Mouse (Mus musculus): ENCODE measurements at regions not wholly inside any gene's neighbourhood (a gene's known extent, or its start where the extent isn't known, plus 50 kb on each side); places are given as distances from the start of the nearest gene placed in this dataset.

DNA sequence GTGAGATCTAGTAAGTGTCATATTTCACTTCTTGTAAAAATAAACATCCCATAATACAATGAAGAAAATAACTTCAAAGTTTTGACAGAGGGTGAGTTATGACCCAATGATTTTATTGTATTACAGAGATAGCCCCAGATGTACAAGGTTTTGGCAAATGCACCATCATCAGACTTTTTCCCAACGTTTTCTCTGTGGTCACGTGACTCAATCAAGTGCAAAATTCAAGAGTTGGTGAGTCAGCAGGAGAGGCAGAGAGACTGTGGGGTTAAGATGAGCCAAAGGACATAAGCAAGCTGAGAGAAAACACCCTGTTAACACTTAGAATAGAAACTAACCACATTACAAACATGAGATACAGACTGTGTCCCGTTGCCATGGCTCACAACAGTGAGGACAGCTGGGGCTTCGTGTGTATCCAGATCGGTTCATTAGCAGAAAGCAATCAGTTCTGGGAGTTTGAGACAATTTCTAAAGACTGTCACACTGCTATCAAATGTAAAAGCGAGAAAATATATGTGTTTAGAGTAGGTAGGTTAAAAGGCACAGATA is 148.5 kb downstream of the Twistnb start:
- H3K9me3 ChIP-seq (ENCODE audit: control insufficient read depth, low read length) = no peaks in the 10 kb centered on the region
- H3K36me3 ChIP-seq (ENCODE audit: control insufficient read depth, insufficient read depth, low read length) = no peaks in the 10 kb centered on the region
- no peak overlapping the region for H3K9ac ChIP-seq (ENCODE audit: low read length)
- no peaks in the 10 kb centered on the region for H3K4me1 ChIP-seq (ENCODE audit: control insufficient read depth in 2 of 2, insufficient read depth in 2 of 2, low read length in 2 of 2)
- no peak overlapping the region for H3K4me3 ChIP-seq (ENCODE audit: control insufficient read depth in 1 of 2, insufficient read depth in 1 of 2, low read depth in 1 of 2, low read length in 2 of 2)
- 63% methylated on average over 6 of the region's 6 CpGs for WGBS
- no peak overlapping the region for H3K27ac ChIP-seq (replicated peaks in 1 of 2; ENCODE audit: control insufficient read depth in 1 of 2, insufficient read depth in 1 of 2, low read depth in 2 of 2, low read length in 2 of 2)
- ATAC-seq (ENCODE audit: insufficient number of reproducible peaks, insufficient read depth, low FRiP score, low read depth) = no peak
- no peak overlapping the region for H3K4me2 ChIP-seq (ENCODE audit: low read length)
- no peaks in the 10 kb centered on the region for H3K27me3 ChIP-seq (ENCODE audit: control insufficient read depth, insufficient read depth, low read length)

DNA sequence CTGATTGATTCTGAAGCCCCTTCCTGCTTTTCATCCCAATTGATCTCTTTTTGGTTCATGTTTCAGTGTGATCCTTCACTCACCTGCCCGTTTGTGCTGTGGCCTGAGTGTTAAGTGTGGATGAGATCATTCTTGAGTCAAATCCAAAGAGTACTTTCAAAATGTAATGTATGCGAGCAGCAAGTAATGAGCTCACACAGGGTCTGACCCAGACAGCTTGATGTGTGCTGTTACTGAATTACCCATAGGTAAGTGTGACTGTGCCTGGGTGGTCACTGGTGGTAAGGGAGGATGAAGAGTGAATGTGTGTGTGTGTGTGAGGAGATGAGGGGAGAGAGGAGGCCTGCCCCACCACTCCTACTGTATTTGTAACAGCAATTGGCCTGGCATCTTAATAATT is 151.4 kb downstream of the Twistnb start:
- Histone ChIP-seq H3K27me3 (ENCODE audit: control insufficient read depth, insufficient read depth, low read length) (no peaks in the 10 kb centered on the region), H3K4me2 (ENCODE audit: low read length) (no peak overlapping the region), H3K36me3 (ENCODE audit: control insufficient read depth, insufficient read depth, low read length) (no peaks in the 10 kb centered on the region), H3K4me1 (ENCODE audit: control insufficient read depth in 2 of 2, insufficient read depth in 2 of 2, low read length in 2 of 2) (no peaks in the 10 kb centered on the region), H3K27ac (replicated peaks in 1 of 2; ENCODE audit: control insufficient read depth in 1 of 2, insufficient read depth in 1 of 2, low read depth in 2 of 2, low read length in 2 of 2) (no peak overlapping the region), H3K4me3 (ENCODE audit: control insufficient read depth in 1 of 2, insufficient read depth in 1 of 2, low read depth in 1 of 2, low read length in 2 of 2) (no peak overlapping the region), H3K9ac (ENCODE audit: low read length) (no peak overlapping the region), H3K9me3 (ENCODE audit: control insufficient read depth, low read length) (no peaks in the 10 kb centered on the region)
- 57% methylated on average over 2 of the region's 2 CpGs for WGBS
- ATAC-seq (ENCODE audit: insufficient number of reproducible peaks, insufficient read depth, low FRiP score, low read depth) = no peak

DNA sequence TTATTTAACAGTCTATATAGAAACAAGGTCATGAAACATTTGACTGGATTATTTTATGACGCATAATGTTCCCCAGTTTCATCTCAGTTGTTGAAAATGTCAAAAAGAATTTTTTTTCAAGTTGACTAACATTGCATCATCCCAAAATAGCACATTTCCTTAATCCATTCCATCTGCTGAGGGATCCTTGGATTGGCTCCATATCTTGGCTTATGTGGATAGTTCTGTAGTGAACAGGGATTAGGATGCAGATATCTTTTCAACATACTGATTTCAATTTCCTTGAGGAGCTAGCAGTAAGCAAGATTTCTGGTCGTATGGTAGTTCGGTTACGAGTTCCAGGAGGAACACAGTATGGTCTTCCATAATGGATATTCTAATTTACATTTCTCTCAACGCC is 161.6 kb downstream of the Twistnb start:
- ATAC-seq (ENCODE audit: insufficient number of reproducible peaks, insufficient read depth, low FRiP score, low read depth) = no peak
- Histone ChIP-seq H3K4me3 (ENCODE audit: control insufficient read depth in 1 of 2, insufficient read depth in 1 of 2, low read depth in 1 of 2, low read length in 2 of 2) (no peak overlapping the region), H3K9ac (ENCODE audit: low read length) (no peak overlapping the region), H3K36me3 (ENCODE audit: control insufficient read depth, insufficient read depth, low read length) (no peaks in the 10 kb centered on the region), H3K27ac (replicated peaks in 1 of 2; ENCODE audit: control insufficient read depth in 1 of 2, insufficient read depth in 1 of 2, low read depth in 2 of 2, low read length in 2 of 2) (no peak overlapping the region), H3K27me3 (ENCODE audit: control insufficient read depth, insufficient read depth, low read length) (no peaks in the 10 kb centered on the region), H3K4me2 (ENCODE audit: low read length) (no peak overlapping the region), H3K9me3 (ENCODE audit: control insufficient read depth, low read length) (no peaks in the 10 kb centered on the region), H3K4me1 (ENCODE audit: control insufficient read depth in 2 of 2, insufficient read depth in 2 of 2, low read length in 2 of 2) (no peaks in the 10 kb centered on the region; a peak in 1 of 4 replicates)
- 80% methylated on average over 5 of the region's 5 CpGs for WGBS

DNA sequence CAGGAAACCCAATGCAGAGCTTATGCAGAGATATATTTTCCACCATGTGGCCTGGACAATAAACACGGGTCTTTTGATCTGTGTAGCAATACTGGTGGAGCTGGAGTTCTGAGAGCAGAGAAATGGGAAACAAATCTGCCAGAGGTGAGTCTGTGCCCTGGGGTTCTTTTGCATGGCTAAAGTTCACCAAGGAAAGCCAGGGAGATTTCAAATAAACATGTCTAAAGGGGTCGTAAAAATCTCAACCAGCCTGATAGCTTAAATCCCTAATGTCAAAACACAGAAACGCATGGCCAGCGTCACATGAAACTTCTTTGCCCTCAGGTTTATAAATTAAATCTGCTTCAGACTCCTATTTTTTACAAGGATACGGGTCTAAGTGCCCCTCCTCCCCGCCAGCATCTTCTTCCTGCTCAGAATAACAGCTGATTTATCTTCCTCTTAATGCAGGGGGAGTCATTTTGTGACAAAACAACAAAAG is 163.0 kb downstream of the Twistnb start:
- WGBS = 65% methylated on average over 6 of the region's 6 CpGs
- Histone ChIP-seq H3K36me3 (ENCODE audit: control insufficient read depth, insufficient read depth, low read length) (no peaks in the 10 kb centered on the region), H3K4me3 (ENCODE audit: control insufficient read depth in 1 of 2, insufficient read depth in 1 of 2, low read depth in 1 of 2, low read length in 2 of 2) (no peak overlapping the region), H3K9ac (ENCODE audit: low read length) (no peak overlapping the region), H3K4me1 (ENCODE audit: control insufficient read depth in 2 of 2, insufficient read depth in 2 of 2, low read length in 2 of 2) (no peaks in the 10 kb centered on the region; a peak in 1 of 4 replicates), H3K27ac (replicated peaks in 1 of 2; ENCODE audit: control insufficient read depth in 1 of 2, insufficient read depth in 1 of 2, low read depth in 2 of 2, low read length in 2 of 2) (no peak overlapping the region), H3K27me3 (ENCODE audit: control insufficient read depth, insufficient read depth, low read length) (no peaks in the 10 kb centered on the region), H3K9me3 (ENCODE audit: control insufficient read depth, low read length) (no peaks in the 10 kb centered on the region), H3K4me2 (ENCODE audit: low read length) (no peak overlapping the region)
- no peak for ATAC-seq (ENCODE audit: insufficient number of reproducible peaks, insufficient read depth, low FRiP score, low read depth)

DNA sequence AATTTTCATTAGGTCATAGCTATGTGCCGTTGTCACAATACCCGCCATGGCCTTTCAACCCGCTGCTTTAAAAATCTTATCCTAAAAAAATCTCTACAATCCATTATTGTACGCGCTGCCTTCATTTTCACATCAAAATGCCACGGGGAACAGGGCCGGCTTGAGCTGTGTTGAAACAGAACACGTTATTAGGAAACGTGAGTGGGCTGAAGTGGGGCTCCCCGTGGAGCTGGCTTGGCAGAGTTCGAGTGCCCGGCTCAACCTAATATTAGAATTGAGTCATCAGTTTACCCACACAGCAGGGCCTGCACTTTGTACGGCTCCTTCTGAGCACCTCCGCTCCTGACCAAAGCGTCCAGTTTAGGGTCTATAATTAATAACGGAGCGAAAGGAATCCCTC is 163.5 kb downstream of the Twistnb start:
- no peaks in the 10 kb centered on the region; a peak in 1 of 4 replicates for H3K4me1 ChIP-seq (ENCODE audit: control insufficient read depth in 2 of 2, insufficient read depth in 2 of 2, low read length in 2 of 2)

DNA sequence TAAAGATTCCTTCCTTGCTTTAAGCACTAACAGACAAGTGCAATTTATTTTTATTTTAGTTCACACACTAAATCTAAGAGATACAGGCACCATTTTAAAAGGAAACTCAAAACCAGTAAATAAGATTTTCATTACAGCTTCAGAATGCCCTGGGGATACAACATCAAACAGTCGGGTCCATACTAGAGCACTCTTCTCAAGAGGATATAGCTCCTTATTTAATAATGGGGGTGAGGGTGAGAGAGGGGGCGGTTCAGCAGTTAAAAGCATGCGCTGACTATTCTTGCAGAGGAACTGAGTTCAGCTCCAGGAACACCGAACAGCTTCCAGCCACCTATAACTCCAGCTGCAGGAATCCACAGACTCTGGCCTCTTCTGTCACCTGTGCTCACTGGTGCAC is 164.2 kb downstream of the Twistnb start:
- 82% methylated on average over 4 of the region's 4 CpGs for WGBS
- Histone ChIP-seq H3K4me1 (ENCODE audit: control insufficient read depth in 2 of 2, insufficient read depth in 2 of 2, low read length in 2 of 2) (no peaks in the 10 kb centered on the region; a peak in 1 of 4 replicates), H3K9me3 (ENCODE audit: control insufficient read depth, low read length) (no peaks in the 10 kb centered on the region), H3K27ac (replicated peaks in 1 of 2; ENCODE audit: control insufficient read depth in 1 of 2, insufficient read depth in 1 of 2, low read depth in 2 of 2, low read length in 2 of 2) (no peak overlapping the region), H3K9ac (ENCODE audit: low read length) (no peak overlapping the region), H3K4me2 (ENCODE audit: low read length) (no peak overlapping the region), H3K4me3 (ENCODE audit: control insufficient read depth in 1 of 2, insufficient read depth in 1 of 2, low read depth in 1 of 2, low read length in 2 of 2) (no peak overlapping the region), H3K27me3 (ENCODE audit: control insufficient read depth, insufficient read depth, low read length) (no peaks in the 10 kb centered on the region), H3K36me3 (ENCODE audit: control insufficient read depth, insufficient read depth, low read length) (no peaks in the 10 kb centered on the region)
- no peak for ATAC-seq (ENCODE audit: insufficient number of reproducible peaks, insufficient read depth, low FRiP score, low read depth)

More for the DNA sequence above, 163.5 kb downstream of the Twistnb start:
- Histone ChIP-seq H3K9me3 (ENCODE audit: control insufficient read depth, low read length) (no peaks in the 10 kb centered on the region), H3K36me3 (ENCODE audit: control insufficient read depth, insufficient read depth, low read length) (no peaks in the 10 kb centered on the region), H3K27ac (replicated peaks in 1 of 2; ENCODE audit: control insufficient read depth in 1 of 2, insufficient read depth in 1 of 2, low read depth in 2 of 2, low read length in 2 of 2) (no peak overlapping the region), H3K4me2 (ENCODE audit: low read length) (no peak overlapping the region), H3K27me3 (ENCODE audit: control insufficient read depth, insufficient read depth, low read length) (no peaks in the 10 kb centered on the region), H3K9ac (ENCODE audit: low read length) (no peak overlapping the region), H3K4me3 (ENCODE audit: control insufficient read depth in 1 of 2, insufficient read depth in 1 of 2, low read depth in 1 of 2, low read length in 2 of 2) (no peak overlapping the region)
- no peak for ATAC-seq (ENCODE audit: insufficient number of reproducible peaks, insufficient read depth, low FRiP score, low read depth)
- WGBS = 79% methylated on average over 17 of the region's 17 CpGs

DNA sequence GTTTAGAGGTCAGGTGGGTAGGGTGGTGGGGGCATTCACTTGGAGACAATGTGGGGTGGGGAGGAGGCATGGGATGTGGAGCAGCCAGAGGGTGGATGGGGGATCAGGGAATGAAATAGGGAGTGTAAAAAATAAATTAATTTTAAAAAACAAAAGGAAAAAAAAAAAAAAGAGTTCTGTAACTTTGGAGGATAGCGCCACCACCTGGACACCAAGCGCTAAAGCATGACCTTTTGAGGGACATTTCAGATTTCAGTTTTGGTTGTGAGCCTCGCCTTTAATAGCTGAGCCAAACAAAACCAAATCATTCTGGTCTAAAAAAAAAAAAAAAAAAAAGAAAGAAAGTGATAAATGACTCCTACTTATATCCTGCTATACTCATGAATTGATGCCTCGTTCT is 176.0 kb downstream of the Twistnb start:
- H3K9me3 ChIP-seq (ENCODE audit: control insufficient read depth, low read length) = no peaks in the 10 kb centered on the region
- no peak for ATAC-seq (ENCODE audit: insufficient number of reproducible peaks, insufficient read depth, low FRiP score, low read depth)
- no peak overlapping the region for H3K4me3 ChIP-seq (ENCODE audit: control insufficient read depth in 1 of 2, insufficient read depth in 1 of 2, low read depth in 1 of 2, low read length in 2 of 2)
- no peaks in the 10 kb centered on the region for H3K4me1 ChIP-seq (ENCODE audit: control insufficient read depth in 2 of 2, insufficient read depth in 2 of 2, low read length in 2 of 2)
- no peaks in the 10 kb centered on the region for H3K27me3 ChIP-seq (ENCODE audit: control insufficient read depth, insufficient read depth, low read length)
- no peak overlapping the region for H3K27ac ChIP-seq (replicated peaks in 1 of 2; ENCODE audit: control insufficient read depth in 1 of 2, insufficient read depth in 1 of 2, low read depth in 2 of 2, low read length in 2 of 2)
- 52% methylated on average over 4 of the region's 4 CpGs for WGBS
- no peak overlapping the region for H3K9ac ChIP-seq (ENCODE audit: low read length)
- H3K36me3 ChIP-seq (ENCODE audit: control insufficient read depth, insufficient read depth, low read length) = no peaks in the 10 kb centered on the region
- H3K4me2 ChIP-seq (ENCODE audit: low read length) = no peak overlapping the region

Measured in heart, embryonic 14.5 days (tissue).